Mouse (Mus musculus) heart, embryonic 13.5 days (tissue): Measurements from ENCODE around the gene Ammecr1. TPM values are rescaled to one million over a fixed set of nuclear protein-coding genes. Genes with fewer than 3 reads are reported as not detected.

ENCODE experiments used
- ATAC-seq: fragments of 200-750 bp; cut with Nextera tagmentation; 2 replicates; pipeline ENCODE4 v1.8.0; 2017; ENCODE audit warnings: moderate TSS enrichment; ENCODE audit not compliant: insufficient number of reproducible peaks, low FRiP score, low TSS enrichment; ENCODE audit errors: extremely low read depth
- H3K27ac ChIP-seq: fragments of 300-500 bp; sonication (generic); replicated peaks from 2 replicates; pipeline ENCODE4 v1.5.1; 2015; ENCODE audit warnings: moderate library complexity, mild to moderate bottlenecking, inconsistent platforms
- H3K27me3 ChIP-seq: fragments of 300-500 bp; sonication (generic); replicated peaks from 2 replicates; pipeline ENCODE4 v1.6.1; 2015; ENCODE audit warnings: mild to moderate bottlenecking, inconsistent platforms
- H3K36me3 ChIP-seq: fragments of 300-500 bp; sonication (generic); 2 replicates; pipeline ENCODE4 v1.6.1; 2015; ENCODE audit warnings: mild to moderate bottlenecking, inconsistent platforms
- H3K4me1 ChIP-seq: fragments of 300-500 bp; sonication (generic); 2 replicates; pipeline ENCODE4 v1.6.1; 2015; ENCODE audit warnings: inconsistent platforms
- H3K4me2 ChIP-seq: fragments of 300-500 bp; sonication (generic); 2 replicates; pipeline ENCODE4 v1.6.1; 2015; ENCODE audit warnings: inconsistent platforms, mild to moderate bottlenecking, moderate library complexity
- H3K4me3 ChIP-seq: fragments of 300-500 bp; sonication (generic); 2 replicates; pipeline ENCODE4 v1.5.1; 2015; ENCODE audit warnings: moderate library complexity, mild to moderate bottlenecking, inconsistent platforms
- H3K9ac ChIP-seq: fragments of 300-500 bp; sonication (generic); 2 replicates; pipeline ENCODE4 v1.6.1; 2015; ENCODE audit warnings: inconsistent platforms, mild to moderate bottlenecking, moderate library complexity
- H3K9me3 ChIP-seq: fragments of 300-500 bp; sonication (generic); 2 replicates; pipeline ENCODE4 v1.6.1; 2016; ENCODE audit warnings: inconsistent platforms
- WGBS: fragments of 180-500 bp; shearing (Covaris S2); methylation state at CpG from one replicate; pipeline ENCODE4 v1.1.7; 2015; ENCODE audit warnings: mixed read lengths; 5-methylcytosine and 5-hydroxymethylcytosine counted together
- polyA plus RNA-seq: library from polyadenylated mRNA; unstranded; fragments of >200 nt; fragmentation: Nextera tagmentation; extraction: Ambion mirVana; gene quantifications from 2 replicates; pipeline ENCODE4 v1.2.1, GENCODE M21; 2015

Gene Ammecr1
- polyA plus RNA-seq, 1 experiment from 2014 or later: 14.6 TPM

DNA sequence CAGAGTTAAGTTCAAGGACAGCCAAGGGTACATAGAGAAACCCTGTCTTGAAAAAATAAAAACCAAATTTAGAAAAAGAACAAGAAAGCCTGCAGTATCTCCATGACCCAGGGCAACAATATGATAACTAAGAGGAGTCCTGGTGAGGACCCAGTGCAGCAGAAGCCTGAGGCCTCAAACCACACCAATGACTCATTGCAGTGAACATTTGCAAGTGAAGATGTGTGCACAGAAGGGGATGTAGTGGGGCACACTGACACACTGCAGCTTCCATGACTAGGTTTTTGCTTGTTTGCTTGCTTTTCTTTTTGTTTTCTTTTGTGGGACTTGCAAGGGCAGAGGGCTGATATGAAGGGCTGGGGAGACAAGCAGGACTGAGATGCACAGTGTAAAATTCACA lies 52.3 kb downstream of the Ammecr1 start:
- H3K27ac ChIP-seq: no peak overlapping the region
- H3K9me3 ChIP-seq: no peaks in the 10 kb centered on the region
- peaks cover 15% of the 10 kb centered on the region for H3K4me1 ChIP-seq
- no peak overlapping the region for H3K9ac ChIP-seq
- no peak overlapping the region for H3K4me2 ChIP-seq
- no peaks in the 10 kb centered on the region for H3K36me3 ChIP-seq
- no peak for ATAC-seq
- H3K27me3 ChIP-seq: no peaks in the 10 kb centered on the region
- no peak overlapping the region for H3K4me3 ChIP-seq

- H3K9me3 ChIP-seq: no peaks in the 10 kb centered on the region
- no peaks in the 10 kb centered on the region for H3K27me3 ChIP-seq
- no peak overlapping the region for H3K27ac ChIP-seq
- no peak overlapping the region for H3K4me2 ChIP-seq
- 83% methylated on average over 8 of the region's 8 CpGs for WGBS
- no peak overlapping the region for H3K4me3 ChIP-seq
- no peak overlapping the region for H3K9ac ChIP-seq
- ATAC-seq: no peak
- no peaks in the 10 kb centered on the region for H3K4me1 ChIP-seq
- no peaks in the 10 kb centered on the region for H3K36me3 ChIP-seq
Observed at GRCm38 (mm10) chrX:142903854-142904253, 62.7 kb downstream of the Ammecr1 start.

DNA sequence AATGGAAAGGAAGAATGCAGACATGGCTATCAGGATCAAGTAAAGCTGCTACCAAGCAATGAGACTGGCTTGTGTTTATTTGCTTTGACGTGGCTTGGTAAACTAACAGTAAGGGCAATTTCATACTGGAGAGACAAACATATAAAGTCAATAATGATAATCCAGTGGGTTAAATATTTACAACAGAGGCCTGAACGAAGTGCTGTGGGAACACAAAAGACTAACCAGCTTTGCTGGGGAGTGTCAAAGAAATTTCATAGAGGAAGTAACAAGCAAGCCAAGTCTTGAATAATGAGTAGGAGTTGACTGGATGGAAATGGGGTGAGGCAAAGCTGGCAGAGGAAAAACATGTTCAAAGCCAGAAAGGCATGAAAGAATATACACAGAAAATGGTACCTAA lies 63.9 kb downstream of the Ammecr1 start:
- H3K27ac ChIP-seq: no peak overlapping the region

DNA sequence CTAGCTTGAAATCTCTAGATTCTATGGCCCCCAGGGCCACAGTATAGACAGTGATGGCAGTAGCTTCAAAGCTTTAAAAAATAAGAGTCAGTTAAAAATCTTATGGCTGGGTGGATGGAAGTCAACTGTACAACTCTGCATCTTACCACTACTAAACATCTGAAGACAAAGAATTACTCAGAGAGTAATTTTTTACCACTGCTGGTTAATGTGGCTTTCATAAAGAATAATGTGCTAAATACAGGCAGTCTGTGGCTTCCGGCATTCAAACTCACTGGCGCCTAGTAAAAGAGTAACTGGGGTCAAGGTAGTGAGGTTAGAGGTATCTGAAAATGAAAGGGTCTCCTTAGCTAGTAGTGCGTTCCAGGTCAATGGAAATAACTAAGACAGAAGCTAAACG lies 64.6 kb downstream of the Ammecr1 start:
- no peaks in the 10 kb centered on the region for H3K36me3 ChIP-seq
- no peaks in the 10 kb centered on the region for H3K27me3 ChIP-seq
- no peak overlapping the region for H3K4me2 ChIP-seq
- H3K4me3 ChIP-seq: no peak overlapping the region
- no peak overlapping the region for H3K27ac ChIP-seq
- no peaks in the 10 kb centered on the region for H3K4me1 ChIP-seq
- WGBS: 91% methylated on average over 4 of the region's 4 CpGs
- no peaks in the 10 kb centered on the region for H3K9me3 ChIP-seq
- no peak overlapping the region for H3K9ac ChIP-seq
- ATAC-seq: no peak

More for the DNA sequence above, 63.9 kb downstream of the Ammecr1 start:
- WGBS: 65% methylated on average over 2 of the region's 2 CpGs
- H3K36me3 ChIP-seq: no peaks in the 10 kb centered on the region
- ATAC-seq: no peak
- H3K9me3 ChIP-seq: no peaks in the 10 kb centered on the region
- no peak overlapping the region for H3K4me3 ChIP-seq
- no peak overlapping the region for H3K4me2 ChIP-seq
- H3K27me3 ChIP-seq: no peaks in the 10 kb centered on the region
- no peak overlapping the region for H3K9ac ChIP-seq
- H3K4me1 ChIP-seq: no peaks in the 10 kb centered on the region

DNA sequence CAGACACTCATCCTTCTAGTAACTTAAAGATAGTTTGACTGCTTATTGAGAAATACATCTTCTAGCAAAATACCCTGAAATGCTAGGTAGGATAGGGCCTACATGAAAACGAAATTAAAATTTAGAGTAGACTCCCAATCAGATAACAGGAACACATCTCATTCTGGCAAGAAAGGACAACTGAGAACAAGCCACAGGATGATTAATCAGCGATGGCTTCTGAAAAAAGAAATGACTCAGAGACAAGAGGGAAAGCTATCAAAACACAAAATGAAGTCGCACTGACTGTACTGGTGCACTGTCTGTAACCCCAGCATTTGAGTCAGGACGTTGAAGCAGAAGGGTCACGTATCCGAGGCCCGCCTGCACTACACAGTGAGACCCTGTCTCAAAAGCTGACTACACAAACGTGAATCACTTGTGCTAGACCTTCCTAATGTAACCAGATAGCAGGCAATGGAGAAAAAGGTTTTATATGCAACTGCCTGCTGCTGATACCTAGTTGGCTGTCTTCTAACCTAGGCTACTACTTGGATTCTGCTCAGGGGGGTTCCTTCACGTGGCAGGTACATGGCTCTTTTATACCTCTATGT lies 68.1 kb downstream of the Ammecr1 start:
- no peaks in the 10 kb centered on the region for H3K9me3 ChIP-seq
- 74% methylated on average over 9 of the region's 9 CpGs for WGBS
- ATAC-seq: no peak

DNA sequence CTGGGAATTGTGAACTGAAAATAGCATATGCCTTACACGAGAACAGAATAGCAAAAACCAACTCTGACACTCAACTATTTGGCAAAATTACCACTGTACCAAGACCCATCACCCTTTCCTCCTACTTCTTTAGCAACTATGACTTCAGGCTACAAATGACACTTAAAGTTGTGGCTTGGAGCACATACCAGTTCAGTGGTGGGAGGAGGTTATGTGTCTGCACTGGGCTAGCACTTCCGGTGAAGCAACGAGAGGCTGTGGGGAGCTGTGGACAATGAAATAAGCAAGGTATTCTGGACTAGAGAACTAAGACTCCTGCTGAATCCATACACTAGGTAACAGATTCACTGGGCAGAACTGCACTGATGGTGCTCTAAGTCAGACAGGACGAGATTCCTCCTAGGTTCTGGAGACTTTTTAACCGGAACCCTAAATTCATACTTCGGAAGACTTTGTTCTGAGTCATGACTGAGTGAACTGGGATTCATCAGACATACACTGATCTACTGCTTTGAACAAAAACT lies 69.0 kb downstream of the Ammecr1 start:
- Histone ChIP-seq H3K4me2 (no peak overlapping the region), H3K9ac (no peak overlapping the region), H3K27ac (no peak overlapping the region), H3K9me3 (no peaks in the 10 kb centered on the region), H3K4me3 (no peak overlapping the region), H3K27me3 (no peaks in the 10 kb centered on the region), H3K36me3 (no peaks in the 10 kb centered on the region), H3K4me1 (no peaks in the 10 kb centered on the region)
- ATAC-seq: no peak
- WGBS: 89% methylated on average over 6 of the region's 6 CpGs

More for the DNA sequence above, 68.1 kb downstream of the Ammecr1 start:
- Histone ChIP-seq H3K9ac (no peak overlapping the region), H3K36me3 (no peaks in the 10 kb centered on the region), H3K27ac (no peak overlapping the region), H3K4me2 (no peak overlapping the region), H3K27me3 (no peaks in the 10 kb centered on the region), H3K4me1 (no peaks in the 10 kb centered on the region), H3K4me3 (no peak overlapping the region)

GRCm38 (mm10) chrX:142895316-142895715 lies 71.2 kb downstream of the Ammecr1 start:
- Histone ChIP-seq H3K4me2 (no peak overlapping the region), H3K4me3 (no peak overlapping the region), H3K27ac (no peak overlapping the region), H3K9ac (no peak overlapping the region), H3K36me3 (no peaks in the 10 kb centered on the region), H3K4me1 (no peaks in the 10 kb centered on the region), H3K27me3 (no peaks in the 10 kb centered on the region), H3K9me3 (no peaks in the 10 kb centered on the region)
- 85% methylated on average over 2 of the region's 2 CpGs for WGBS
- ATAC-seq: no peak

DNA sequence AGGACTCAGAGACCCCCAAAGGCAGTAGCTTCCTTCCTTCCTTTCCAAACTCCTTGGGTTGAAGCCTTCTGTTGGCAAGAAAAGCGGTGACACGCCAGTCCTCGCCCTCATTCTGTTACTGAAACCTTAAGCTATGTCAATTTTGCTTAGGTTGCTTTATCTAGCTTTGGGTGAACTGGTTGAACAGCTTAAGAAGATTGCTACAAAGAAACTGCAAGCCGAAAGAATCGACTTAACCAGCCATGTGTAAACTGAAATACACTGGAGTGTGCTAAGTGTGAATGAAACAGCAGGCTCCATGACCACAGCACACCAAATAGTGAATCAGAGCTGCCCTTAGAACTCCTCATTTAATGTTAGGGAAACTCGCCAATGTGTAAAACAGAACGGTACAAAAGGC lies 80.6 kb downstream of the Ammecr1 start:
- Histone ChIP-seq H3K4me3 (no peak overlapping the region), H3K27ac (no peak overlapping the region), H3K4me1 (no peaks in the 10 kb centered on the region), H3K27me3 (no peaks in the 10 kb centered on the region; the same call in 1 of the 2 replicates), H3K9me3 (no peaks in the 10 kb centered on the region), H3K36me3 (no peaks in the 10 kb centered on the region), H3K9ac (no peak overlapping the region), H3K4me2 (no peak overlapping the region)
- WGBS: 83% methylated on average over 7 of the region's 7 CpGs
- no peak for ATAC-seq

GRCm38 (mm10) chrX:142883593-142883992 lies 82.9 kb downstream of the Ammecr1 start:
- H3K4me1 ChIP-seq: no peaks in the 10 kb centered on the region
- no peak overlapping the region for H3K9ac ChIP-seq
- ATAC-seq: no peak
- WGBS: 82% methylated on average over 4 of the region's 4 CpGs
- H3K4me3 ChIP-seq: no peak overlapping the region
- no peak overlapping the region for H3K4me2 ChIP-seq
- no peaks in the 10 kb centered on the region for H3K36me3 ChIP-seq
- no peak overlapping the region for H3K27ac ChIP-seq
- H3K27me3 ChIP-seq: no peaks in the 10 kb centered on the region; the same call in 1 of the 2 replicates
- H3K9me3 ChIP-seq: no peaks in the 10 kb centered on the region

GRCm38 (mm10) chrX:142882255-142882654 lies 84.3 kb downstream of the Ammecr1 start:
- Histone ChIP-seq H3K36me3 (no peaks in the 10 kb centered on the region), H3K9ac (no peak overlapping the region), H3K4me3 (no peak overlapping the region), H3K4me1 (no peaks in the 10 kb centered on the region), H3K9me3 (no peaks in the 10 kb centered on the region), H3K4me2 (no peak overlapping the region), H3K27ac (0 out of 2 replicates have a peak overlapping the region, but pooled peaks have one; percentile 24), H3K27me3 (no peaks in the 10 kb centered on the region; the same call in 1 of the 2 replicates)
- 80% methylated on average over 5 of the region's 5 CpGs for WGBS
- ATAC-seq: no peak

DNA sequence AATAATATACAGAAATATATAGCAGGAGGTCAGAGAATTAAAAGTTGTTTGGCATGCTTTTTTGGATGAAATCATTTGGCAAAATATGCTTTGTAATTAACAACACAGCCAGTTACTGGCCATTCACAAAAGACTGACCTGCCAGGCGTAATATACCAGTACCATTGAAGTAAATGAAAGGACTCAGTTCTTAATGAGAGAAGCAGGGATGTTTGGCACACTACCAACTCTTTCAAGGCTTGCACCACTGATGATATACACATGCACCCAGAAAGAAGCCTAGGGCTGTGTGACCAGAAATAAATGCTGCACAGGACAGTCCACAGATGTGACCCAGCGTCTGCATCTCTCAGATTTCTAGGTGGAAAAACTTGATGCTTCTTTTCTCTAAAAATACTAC lies 96.7 kb downstream of the Ammecr1 start:
- 54% methylated on average over 2 of the region's 2 CpGs for WGBS
- no peak overlapping the region for H3K4me2 ChIP-seq
- no peaks in the 10 kb centered on the region for H3K4me1 ChIP-seq
- H3K9me3 ChIP-seq: no peaks in the 10 kb centered on the region
- H3K27ac ChIP-seq: no peak overlapping the region
- no peaks in the 10 kb centered on the region for H3K27me3 ChIP-seq
- no peak overlapping the region for H3K4me3 ChIP-seq
- H3K9ac ChIP-seq: no peak overlapping the region
- H3K36me3 ChIP-seq: no peaks in the 10 kb centered on the region
- ATAC-seq: no peak

GRCm38 (mm10) chrX:142848032-142848431 lies 118.5 kb downstream of the Ammecr1 start:
- Histone ChIP-seq H3K27ac (no peak overlapping the region), H3K9me3 (no peaks in the 10 kb centered on the region), H3K9ac (no peak overlapping the region), H3K36me3 (no peaks in the 10 kb centered on the region), H3K4me1 (peaks cover 7% of the 10 kb centered on the region; the same call in 1 of the 2 replicates), H3K27me3 (no peaks in the 10 kb centered on the region), H3K4me3 (no peak overlapping the region), H3K4me2 (no peak overlapping the region)
- WGBS: 78% methylated on average over 9 of the region's 9 CpGs
- ATAC-seq: no peak
